Mouse (Mus musculus) gastrocnemius, postnatal 14 days (tissue): ENCODE measurements at regions not wholly inside any gene's neighbourhood (a gene's known extent, or its start where the extent isn't known, plus 50 kb on each side); places are given as distances from the start of the nearest gene placed in this dataset.

ENCODE experiments used
- DNase-seq: peaks from one replicate; pipeline ENCODE4 v3.0.0; 2021; ENCODE audit warnings: mixed read lengths
- intact Hi-C: fragments of 180-260 bp; cut with DNase I; formaldehyde crosslinking; loops from one replicate; pipeline ENCODE4 v1.15.1; 2025; ENCODE audit warnings: low total_unique reads

DNA sequence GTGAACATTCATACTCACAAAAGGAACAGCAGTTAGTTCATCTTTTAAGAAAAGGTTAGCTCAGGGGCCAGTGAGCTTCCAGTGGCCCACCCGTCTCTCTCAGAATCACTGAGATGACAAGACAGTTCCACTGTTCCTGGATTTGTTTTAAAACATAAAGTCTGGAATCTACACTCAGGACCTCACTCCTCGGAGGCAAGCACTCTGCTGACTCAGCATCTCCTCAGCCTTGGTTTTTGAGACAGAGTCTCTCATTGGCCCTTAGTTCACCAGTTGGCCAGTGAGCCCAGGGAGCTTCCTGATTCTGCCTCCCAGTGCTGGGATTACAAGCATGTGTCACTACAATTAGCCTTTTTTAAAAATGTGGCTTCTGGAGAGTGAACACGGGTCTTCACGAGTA is 88.9 kb upstream of the Pgrmc2 start:
- intact Hi-C loops, result no loop called here
- no peak for DNase-seq

DNA sequence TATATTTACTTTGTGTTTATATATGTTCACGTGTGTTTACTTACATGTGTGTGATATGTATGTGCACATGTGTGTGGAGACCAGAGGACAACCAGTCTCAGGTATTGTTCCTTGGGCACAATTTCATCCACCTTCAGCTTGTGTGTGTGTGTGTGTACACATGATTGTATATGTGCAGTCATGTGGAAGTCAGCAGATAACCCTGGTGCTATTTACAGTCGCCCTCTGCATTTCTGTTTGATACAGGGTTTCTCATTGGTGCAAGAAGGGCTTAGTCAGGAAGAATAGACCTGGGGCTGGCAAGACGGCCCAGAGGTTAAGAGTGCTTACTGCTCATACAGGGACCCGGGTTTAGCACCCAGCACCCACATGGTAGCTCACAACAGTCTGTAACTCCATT is 88.5 kb upstream of the Pgrmc2 start:
- intact Hi-C loops, result no loop called here
- no peak for DNase-seq

DNA sequence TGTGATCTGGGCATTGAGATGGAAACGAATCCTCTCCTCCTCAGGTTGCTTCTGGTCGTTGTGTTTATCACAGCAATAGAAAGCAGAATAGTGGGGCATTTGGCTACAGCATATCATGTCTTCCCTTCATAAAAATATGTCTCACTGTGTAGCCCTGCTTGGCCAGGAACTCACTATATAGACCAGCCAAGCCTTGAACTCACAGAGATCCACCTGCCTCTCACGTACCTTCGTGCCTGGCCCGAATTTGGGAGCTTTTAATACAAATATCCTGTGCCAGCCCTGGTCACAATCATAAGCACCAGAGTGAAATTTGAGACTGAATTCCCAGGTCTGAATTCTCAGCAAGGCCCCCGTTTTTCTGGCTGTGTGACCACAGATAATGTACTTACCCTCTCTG is 87.7 kb upstream of the Pgrmc2 start:
- intact Hi-C loops, result no loop called here
- no peak for DNase-seq

DNA sequence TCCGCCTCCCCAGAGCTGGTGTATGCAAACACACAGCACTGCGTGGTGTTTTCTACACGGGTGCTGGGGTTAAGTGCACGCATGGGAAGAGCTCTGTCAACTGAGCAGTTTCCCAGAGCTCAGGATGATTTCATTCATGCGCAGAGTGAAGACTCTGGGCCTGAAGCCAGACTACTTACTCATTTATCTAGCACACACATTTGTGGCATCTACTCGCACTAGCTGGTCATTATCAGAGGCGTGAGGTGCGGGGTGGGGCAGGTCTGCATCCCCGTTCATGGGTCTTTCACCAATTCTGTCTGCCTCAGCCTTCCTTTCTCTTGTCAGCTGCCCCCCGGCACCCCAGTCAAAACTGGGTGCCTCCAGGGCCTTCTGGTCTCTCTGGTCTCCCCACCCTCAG is 86.6 kb upstream of the Pgrmc2 start:
- intact Hi-C loops, result no loop called here

DNA sequence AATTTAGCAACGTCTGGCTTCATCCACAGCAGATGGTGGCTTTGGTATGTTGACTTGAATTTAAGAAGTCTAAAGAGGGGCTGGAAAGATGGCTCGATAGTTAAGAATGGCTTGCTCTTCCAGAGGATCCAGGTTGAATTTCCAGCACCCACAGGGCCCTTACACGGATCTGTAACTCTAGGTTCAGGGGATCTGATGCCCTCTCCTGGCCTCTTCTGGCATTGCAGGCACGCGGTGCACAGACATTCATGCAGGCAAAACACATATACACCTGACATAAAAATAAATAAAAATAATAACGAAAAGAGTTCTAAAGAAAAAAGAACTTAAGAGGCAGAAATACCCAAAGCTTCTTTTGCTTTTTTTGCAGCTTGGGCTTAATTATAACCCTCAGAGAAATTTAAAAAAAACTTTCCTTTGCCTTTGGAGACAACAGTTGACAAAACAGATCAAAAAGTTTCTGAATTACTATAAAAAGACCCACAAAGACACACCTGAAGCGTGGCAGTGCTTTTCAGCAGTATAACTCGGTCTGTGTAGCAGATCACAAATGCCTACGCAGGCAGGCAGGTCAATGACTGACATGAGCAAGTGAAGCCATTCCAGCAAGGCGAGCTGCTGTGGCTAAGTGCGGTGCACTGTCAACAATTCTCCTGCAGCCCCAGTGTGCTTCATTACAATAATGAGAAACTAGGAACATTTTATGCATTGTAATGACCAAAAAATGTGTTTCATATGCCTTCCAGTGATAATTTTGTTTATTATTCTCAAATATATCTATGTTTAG is 85.5 kb upstream of the Pgrmc2 start:
- no peak for DNase-seq
- intact Hi-C loops, result no loop called here

More for the DNA sequence above, 86.6 kb upstream of the Pgrmc2 start:
- no peak for DNase-seq

DNA sequence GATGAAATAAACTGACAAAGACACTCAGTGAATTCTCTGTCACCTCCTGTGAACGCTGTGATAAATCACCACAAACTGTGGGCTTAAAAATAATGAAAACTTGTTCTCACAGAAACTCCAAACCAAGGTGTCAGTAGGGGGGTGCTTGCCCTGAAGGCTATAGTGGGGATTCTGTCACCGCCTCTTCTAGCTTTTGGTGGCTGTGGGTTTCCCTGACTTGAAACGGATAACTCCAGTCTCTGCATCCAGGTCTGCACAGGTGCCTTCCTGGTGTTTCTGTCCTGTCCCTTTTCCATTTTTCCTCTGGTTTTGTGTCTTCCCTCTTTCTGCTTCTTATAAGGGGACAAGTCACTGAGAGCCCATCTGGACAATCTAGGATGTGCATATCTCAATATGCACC is 84.6 kb upstream of the Pgrmc2 start:
- intact Hi-C loops, result no loop called here
- DNase-seq, result no peak

DNA sequence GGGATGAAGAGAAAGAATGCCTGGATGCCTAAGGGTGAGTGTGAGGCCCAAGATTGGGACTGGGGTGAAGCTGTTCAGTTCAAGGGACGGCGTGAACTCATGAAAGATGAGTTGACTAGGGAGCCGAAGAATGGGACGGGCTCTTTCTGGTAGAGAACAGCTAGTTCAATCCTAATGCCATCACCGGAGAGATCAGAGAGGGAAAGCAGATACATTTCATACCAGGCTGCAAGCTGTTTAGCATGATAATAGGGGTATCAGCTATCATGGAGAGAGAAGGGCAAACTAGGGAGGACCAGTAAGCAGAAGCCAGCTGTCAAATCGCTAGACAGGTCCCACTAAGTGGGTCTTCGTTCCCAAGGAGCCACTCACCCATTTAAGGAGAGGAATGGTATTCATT is 81.9 kb upstream of the Pgrmc2 start:
- intact Hi-C loops, result no loop called here
- no peak for DNase-seq

DNA sequence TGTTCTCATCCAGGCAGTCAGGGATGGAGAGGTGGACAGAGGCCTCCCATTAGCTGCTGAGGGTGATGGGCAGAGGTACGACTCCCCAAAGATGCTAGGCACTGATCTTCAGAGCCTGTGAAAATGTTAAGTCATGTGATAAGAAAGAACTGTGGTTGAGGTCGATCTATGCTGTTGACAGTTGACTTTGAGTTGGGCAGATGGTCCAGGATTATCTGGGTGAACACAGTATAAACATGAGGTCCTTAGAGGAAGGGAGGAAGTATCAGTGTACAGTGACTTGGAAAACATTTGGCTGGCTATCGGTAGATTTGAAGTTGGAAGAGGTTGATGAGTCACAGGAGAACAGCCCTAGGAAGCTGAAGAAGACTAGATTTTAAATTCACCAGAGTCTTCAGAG is 80.9 kb upstream of the Pgrmc2 start:
- no peak for DNase-seq
- intact Hi-C loops, result no loop called here

DNA sequence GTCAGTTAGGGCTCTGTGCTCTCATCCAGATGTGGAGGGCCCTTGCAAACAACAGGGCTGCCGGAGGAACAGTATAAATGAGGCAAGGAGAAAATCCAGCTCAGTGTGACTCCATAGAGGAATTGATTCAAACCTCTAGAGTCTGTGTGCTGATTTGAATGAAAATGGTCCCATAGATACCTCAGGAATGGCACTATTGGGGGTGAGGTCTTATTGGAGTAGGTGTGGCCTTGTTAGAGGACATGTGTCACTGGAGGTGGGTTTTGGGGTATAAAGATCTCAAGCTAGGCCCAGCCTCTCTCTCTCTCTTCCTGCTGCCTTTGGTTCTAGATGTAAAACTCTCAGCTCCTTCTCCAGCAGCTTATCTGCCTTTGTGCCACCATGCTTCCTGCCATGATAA is 79.7 kb upstream of the Pgrmc2 start:
- intact Hi-C loops, result no loop called here
- no peak for DNase-seq

DNA sequence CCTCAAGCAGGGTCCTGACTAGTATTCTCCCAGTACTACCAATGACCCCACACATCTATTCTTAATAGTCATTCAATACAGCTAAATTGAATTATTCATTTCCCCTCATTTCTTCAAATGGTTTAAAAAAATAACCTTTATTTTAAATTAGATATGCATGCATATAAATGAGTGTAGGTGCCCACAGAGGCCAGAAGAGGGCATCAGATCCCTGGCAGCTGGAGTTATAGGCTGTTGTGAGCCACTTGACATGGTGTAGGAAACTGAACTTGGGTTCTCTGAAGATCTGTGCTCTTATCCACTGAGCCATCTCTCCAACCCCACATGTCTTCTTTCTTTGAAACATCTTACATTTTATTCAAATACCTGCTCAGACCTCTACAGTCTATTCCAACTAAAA is 77.8 kb upstream of the Pgrmc2 start:
- intact Hi-C loops, result no loop called here
- DNase-seq, result no peak

DNA sequence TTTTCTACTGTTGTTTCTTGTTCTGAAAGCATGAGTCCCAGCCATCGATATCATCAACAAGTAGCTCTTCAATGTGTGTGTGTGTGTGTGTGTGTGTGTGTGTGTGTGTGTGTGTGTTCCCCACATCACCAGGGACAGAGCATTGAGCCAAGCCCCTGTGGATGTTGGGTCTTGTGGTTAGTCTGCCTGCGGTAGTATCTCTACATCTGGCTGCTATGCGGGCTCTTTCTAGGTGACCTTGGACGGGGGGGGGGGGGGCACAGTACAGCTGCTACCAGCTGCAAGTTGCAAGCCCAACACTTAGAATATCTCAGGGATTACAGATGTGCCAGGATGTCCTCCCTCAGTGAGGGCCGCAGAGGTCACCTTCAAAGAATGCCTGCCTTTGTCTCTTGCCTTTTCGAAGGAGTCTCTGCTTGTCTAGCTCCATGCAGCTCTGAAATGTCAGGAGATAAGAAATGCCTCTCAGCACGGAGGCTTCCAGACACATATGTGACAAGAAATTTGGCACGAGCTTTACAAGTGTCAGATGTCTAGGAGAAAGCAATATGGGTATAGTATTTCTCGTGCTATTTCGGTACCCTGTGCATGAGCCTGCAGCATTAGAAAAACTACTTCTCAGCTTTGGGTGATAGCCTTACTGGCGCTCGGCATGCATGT is 75.6 kb upstream of the Pgrmc2 start:
- intact Hi-C loops, result no loop called here
- DNase-seq, result no peak

DNA sequence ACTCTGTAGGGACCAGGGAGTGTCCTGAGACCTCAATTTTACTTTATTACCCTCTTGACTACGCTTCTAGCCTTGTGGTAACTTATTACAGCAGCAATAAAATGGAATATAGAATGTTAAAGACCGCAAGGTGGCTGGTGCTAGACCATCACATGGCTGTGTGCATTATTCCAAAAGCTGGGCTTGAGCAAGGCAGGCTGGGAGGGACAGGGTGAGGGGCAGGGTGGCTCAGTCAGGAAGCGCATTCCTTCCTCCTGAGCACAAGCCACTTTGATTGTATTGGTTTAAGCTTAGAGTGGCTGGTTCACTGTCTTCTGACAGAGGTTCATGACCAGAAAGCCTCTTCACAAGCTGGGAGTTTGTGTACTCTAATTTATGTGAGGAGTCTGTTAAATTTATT is 74.6 kb upstream of the Pgrmc2 start:
- no peak for DNase-seq
- intact Hi-C loops, result no loop called here

DNA sequence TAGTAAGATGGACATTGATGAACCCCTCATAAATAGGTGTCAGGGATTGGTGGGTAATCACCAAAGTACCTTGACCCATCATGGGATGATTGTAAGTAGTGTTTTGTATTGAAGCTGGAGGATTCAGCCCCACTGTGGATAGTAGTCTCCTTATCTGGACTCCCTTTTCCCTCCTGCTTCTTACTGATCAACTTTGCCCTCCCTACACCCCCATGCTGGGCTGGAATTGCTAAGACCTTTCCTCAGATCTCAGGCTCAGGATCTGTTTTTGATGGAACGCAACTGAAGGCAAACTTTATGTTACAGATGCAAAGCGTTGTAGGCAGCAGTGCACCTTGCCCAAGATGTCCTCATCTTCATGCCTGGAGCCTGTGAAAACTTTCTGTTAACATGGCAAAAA is 73.7 kb upstream of the Pgrmc2 start:
- no peak for DNase-seq
- intact Hi-C loops, result no loop called here

DNA sequence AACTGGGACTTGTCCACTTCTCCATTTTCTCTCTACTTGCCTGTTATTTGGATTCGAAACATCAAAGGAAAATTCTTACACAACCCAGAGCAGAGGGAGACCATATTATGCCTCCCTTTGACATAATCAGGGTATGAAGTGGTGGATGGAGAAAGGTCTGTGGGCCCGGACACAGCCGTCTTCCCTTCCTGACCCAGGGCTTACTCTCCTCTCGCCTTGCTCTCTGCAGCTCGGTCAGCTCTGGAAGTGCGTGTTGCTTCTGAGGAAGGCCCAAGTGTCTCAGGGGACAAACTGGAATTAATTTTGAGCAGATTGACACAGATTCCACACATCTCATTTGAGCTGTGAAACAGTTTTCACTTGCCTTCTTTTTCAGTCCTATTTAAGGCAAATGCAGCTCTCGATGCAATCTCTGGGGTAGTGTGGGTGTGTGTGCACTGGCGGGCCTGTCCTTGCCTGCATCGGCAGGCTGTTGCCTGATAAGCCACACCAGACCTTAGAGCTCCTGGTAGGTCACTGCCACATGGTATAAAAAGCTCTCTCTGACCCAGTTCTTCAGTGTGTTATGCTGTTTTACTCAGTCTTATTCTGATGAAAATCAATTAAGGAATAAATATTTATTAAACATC is 72.4 kb upstream of the Pgrmc2 start:
- intact Hi-C loops, result no loop called here
- DNase-seq, result no peak

DNA sequence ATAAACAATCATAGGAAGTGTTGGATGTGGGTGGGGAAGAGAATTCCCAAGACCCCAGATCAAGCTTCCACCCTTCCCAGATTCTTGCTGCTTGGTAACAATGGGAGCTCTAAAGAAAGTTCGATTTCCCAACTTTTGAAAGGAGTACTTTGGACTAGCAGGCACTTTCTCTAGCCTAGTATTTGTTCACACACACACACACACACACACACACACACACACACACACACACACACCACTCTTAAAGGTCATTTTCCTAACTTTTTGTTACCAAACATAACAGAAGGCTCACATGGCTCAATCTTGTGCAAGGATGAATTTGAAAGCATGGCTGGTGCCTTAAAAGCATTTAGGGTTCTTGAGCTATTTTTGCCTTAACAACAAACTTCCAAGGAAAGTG is 71.6 kb upstream of the Pgrmc2 start:
- intact Hi-C loops, result no loop called here
- no peak for DNase-seq

DNA sequence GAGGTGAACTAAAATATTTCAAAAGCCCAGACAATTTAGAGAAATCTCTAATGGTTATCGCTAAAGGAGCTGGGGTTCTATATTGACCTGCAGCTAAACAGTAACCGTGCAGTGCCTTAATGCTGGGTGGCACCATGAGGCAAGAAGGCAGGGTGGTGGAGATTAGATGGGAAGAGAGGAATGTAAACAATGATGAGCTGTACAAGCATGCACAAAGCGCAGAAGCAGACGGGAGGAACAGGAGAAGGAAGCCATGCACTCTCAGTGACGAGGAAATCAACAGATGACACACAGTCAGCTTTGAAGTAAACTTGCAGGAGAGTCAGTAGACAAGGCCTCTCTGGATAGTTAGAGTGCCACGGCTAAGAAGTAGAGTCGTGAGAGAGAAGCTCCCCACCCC is 69.1 kb upstream of the Pgrmc2 start:
- DNase-seq, result no peak
- intact Hi-C loops, result no loop called here

DNA sequence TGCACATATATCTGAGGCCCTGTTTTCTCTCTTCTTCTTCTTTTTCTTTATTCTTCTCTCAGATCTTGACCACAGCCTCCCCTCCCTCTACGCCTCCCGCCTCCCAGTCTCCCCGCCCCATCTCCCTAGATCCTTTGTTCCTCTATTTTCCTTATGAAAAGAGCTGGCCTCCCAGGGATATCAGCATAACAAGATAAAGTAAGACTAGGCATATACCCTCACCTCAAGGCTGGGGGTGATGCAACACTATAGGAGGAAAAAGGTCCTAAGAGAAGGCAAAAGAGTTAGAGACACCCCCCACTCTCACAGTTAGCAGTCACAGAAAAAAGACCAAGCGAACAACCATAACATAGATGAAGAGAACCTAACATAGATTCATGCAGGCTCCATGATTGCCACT is 57.5 kb upstream of the Pgrmc2 start:
- intact Hi-C loops, result no loop called here
- no peak for DNase-seq

DNA sequence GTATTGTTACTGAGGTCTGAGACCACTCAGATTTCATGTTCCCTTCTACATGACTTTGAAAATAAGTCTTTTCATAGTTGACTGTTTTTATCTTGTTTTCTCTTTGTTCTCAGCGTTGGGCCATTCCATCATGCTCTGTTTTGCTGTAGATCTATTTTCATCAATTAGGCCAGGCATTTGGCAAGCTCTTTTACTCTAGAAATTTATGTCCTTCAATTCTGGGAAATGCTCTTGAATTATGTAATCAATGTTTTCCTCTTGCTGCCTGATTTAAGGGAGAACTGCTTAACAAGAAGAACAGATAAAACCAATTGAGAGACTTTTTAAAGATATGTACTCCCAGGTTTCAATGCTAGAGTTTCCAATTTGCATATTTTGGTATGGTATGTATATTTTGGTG is 55.1 kb upstream of the Pgrmc2 start:
- intact Hi-C loops, result no loop called here
- no peak for DNase-seq

DNA sequence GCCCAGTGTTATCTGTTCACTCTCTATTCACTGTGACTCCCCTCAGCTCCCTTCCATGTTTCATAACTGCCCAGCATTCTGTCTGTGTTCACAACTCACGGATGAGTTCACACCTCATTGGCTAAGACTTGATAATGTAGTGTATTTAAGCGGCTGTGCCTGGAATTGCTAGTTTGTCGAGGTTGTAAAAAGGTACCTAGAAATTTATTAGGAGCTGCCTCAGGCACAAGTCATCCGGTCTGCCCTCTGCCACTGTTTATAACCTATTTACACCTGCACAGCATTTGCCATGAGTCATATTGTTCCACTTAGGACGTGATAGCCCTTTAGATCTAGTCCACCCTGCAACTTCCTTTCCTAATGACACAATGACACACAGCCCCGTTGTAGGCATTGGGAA is 50.0 kb upstream of the Pgrmc2 start:
- intact Hi-C loops, result no loop called here

More for the DNA sequence above, 50.0 kb upstream of the Pgrmc2 start:
- DNase-seq, result no peak
